7 mouse cellular contexts compared by ENCODE assay signal in genomic region chr9:101073987-101074331, GRCm38 (mm10). TPM values are rescaled to one million over a fixed set of nuclear protein-coding genes. Genes with fewer than 3 reads are reported as not detected.
A peak's percentile ranks its signal among the peaks of the same experiment; 100 is the strongest.
DNase-seq lines count a peak whose midpoint lies in the region; ATAC-seq and TF ChIP-seq lines count a peak whose summit lies in the region.

Gene Msl2 (plus strand): TSS chr9:101074101.

- peak within 1 kb of the TSS; percentile 60 for H3K27ac ChIP-seq in ES-Bruce4 (ENCODE audit: insufficient read depth, low read length)
- peak within 1 kb of the TSS; percentile 96 for H3K27ac ChIP-seq in forebrain, embryonic 11.5 days (ENCODE audit: low read depth, low read length)
- peak within 1 kb of the TSS; percentile 100 for H3K27ac ChIP-seq in limb, embryonic 14.5 days (replicated peaks; ENCODE audit: low read depth, low read length)
- peak within 1 kb of the TSS; percentile 100 for H3K27ac ChIP-seq in stomach, embryonic 14.5 days (ENCODE audit: low read length)

- peak within 1 kb of the TSS; percentile 96 for H3ac ChIP-seq in C2C12 (ENCODE audit: control insufficient read depth, insufficient read length, low read depth)

- no peaks in the 10 kb centered on the region for H3K4me1 ChIP-seq in ES-Bruce4 (ENCODE audit: control insufficient read depth, insufficient read depth, low read length)
- H3K4me1 ChIP-seq in forebrain, embryonic 11.5 days (replicated peaks; ENCODE audit: control insufficient read depth, insufficient read depth, low read length), result peaks cover 4% of the 10 kb centered on the region; the same call in 1 of the 2 replicates
- H3K4me1 ChIP-seq in limb, embryonic 14.5 days (ENCODE audit: control insufficient read depth, insufficient read depth, low read length), result peaks cover 18% of the 10 kb centered on the region
- peaks cover 12% of the 10 kb centered on the region for H3K4me1 ChIP-seq in stomach, embryonic 14.5 days (ENCODE audit: control insufficient read depth, insufficient read depth, low read length)

- TF ChIP-seq POLR2A in ES-Bruce4 (IDR thresholded peaks at IDR 0.05; ENCODE audit: insufficient read depth, low read length), result peak; percentile 27
- peak; percentile 65; the same call in 1 of the 2 replicates for TF ChIP-seq POLR2A in limb, embryonic 14.5 days (IDR thresholded peaks at IDR 0.05; ENCODE audit: borderline replicate concordance, extremely low read depth, insufficient read depth, insufficient read length)

- DNase-seq in forebrain, embryonic 11.5 days (ENCODE audit: low spot score), result no peak
- DNase-seq in limb, embryonic 14.5 days (ENCODE audit: low spot score), result no peak
- DNase-seq in ovary, postnatal 36 days (ENCODE audit: low spot score), result no peak

- ATAC-seq in forebrain, embryonic 11.5 days (replicated peaks; ENCODE audit: low FRiP score), result peak; percentile 81
- no peak; a peak in 1 of 4 replicates for ATAC-seq in hematopoietic stem cell, adult 5-6 weeks (replicated peaks in 1 of 2; ENCODE audit: insufficient read depth in 1 of 2, low FRiP score in 2 of 2, low TSS enrichment in 1 of 2, low read depth in 1 of 2, poor library complexity in 2 of 2, severe bottlenecking in 2 of 2)
- ATAC-seq in limb, embryonic 14.5 days (ENCODE audit: low FRiP score, low read depth), result no peak; the same call in 1 of the 2 replicates
- peak; percentile 62; the same call in 1 of the 2 replicates for ATAC-seq in stomach, embryonic 14.5 days (ENCODE audit: insufficient number of reproducible peaks, insufficient read depth, low FRiP score, low read depth)

- peak within 1 kb of the TSS; percentile 77 for H3K4me2 ChIP-seq in forebrain, embryonic 11.5 days (ENCODE audit: low read depth, low read length, severe bottlenecking)
- H3K4me2 ChIP-seq in limb, embryonic 14.5 days (replicated peaks; ENCODE audit: low read depth, low read length, severe bottlenecking), result peak within 1 kb of the TSS; percentile 90
- peak within 1 kb of the TSS; percentile 88 for H3K4me2 ChIP-seq in stomach, embryonic 14.5 days (replicated peaks; ENCODE audit: low read depth, low read length)

- H3K9me3 ChIP-seq in ES-Bruce4 (replicated peaks; ENCODE audit: control insufficient read depth, insufficient read depth, low read length, poor library complexity, severe bottlenecking), result no peaks in the 10 kb centered on the region
- no peaks in the 10 kb centered on the region for H3K9me3 ChIP-seq in forebrain, embryonic 11.5 days (ENCODE audit: control insufficient read depth, low read length)
- no peaks in the 10 kb centered on the region for H3K9me3 ChIP-seq in limb, embryonic 14.5 days (ENCODE audit: control insufficient read depth, low read length)
- no peaks in the 10 kb centered on the region for H3K9me3 ChIP-seq in stomach, embryonic 14.5 days (ENCODE audit: control insufficient read depth, low read depth, low read length)

- no peak for TF ChIP-seq CTCF in C2C12 (IDR thresholded peaks at IDR 0.05; ENCODE audit: control insufficient read depth, insufficient read depth, insufficient read length)
- TF ChIP-seq CTCF in ES-Bruce4 (IDR thresholded peaks at IDR 0.05; ENCODE audit: low read depth, low read length), result no peak

- peaks cover 16% of the 10 kb centered on the region for H3K36me3 ChIP-seq in C2C12 (ENCODE audit: control insufficient read depth, insufficient read depth)
- H3K36me3 ChIP-seq in ES-Bruce4 (ENCODE audit: control insufficient read depth, insufficient read depth, low read length, poor library complexity, severe bottlenecking), result peaks cover 2% of the 10 kb centered on the region; the same call in 1 of the 2 replicates
- no peaks in the 10 kb centered on the region for H3K36me3 ChIP-seq in forebrain, embryonic 11.5 days (ENCODE audit: control insufficient read depth, insufficient read depth, low read length)
- H3K36me3 ChIP-seq in limb, embryonic 14.5 days (ENCODE audit: control insufficient read depth, insufficient read depth, low read length), result no peaks in the 10 kb centered on the region
- H3K36me3 ChIP-seq in stomach, embryonic 14.5 days (ENCODE audit: control insufficient read depth, insufficient read depth, low read length), result no peaks in the 10 kb centered on the region

- WGBS in forebrain, embryonic 11.5 days, result under 1% methylated on average over 37 of the region's 43 CpGs
- WGBS in limb, embryonic 14.5 days, result 2% methylated on average over 10 of the region's 43 CpGs
- WGBS in stomach, embryonic 14.5 days, result 0% methylated on average over 30 of the region's 43 CpGs

- H3K4me3 ChIP-seq in C2C12 (ENCODE audit: insufficient read depth, poor library complexity, severe bottlenecking) (peak within 1 kb of the TSS; percentile 78), ES-Bruce4 (ENCODE audit: low read depth, low read length) (peak within 1 kb of the TSS; percentile 87)
- H3K4me3 ChIP-seq in forebrain, embryonic 11.5 days (ENCODE audit: low read depth, low read length), result peak within 1 kb of the TSS; percentile 97
- peak within 1 kb of the TSS; percentile 97 for H3K4me3 ChIP-seq in limb, embryonic 14.5 days (replicated peaks; ENCODE audit: low read length)
- peak within 1 kb of the TSS; percentile 75 for H3K4me3 ChIP-seq in stomach, embryonic 14.5 days (ENCODE audit: low read depth, low read length)

- TF ChIP-seq EP300 in ES-Bruce4 (IDR thresholded peaks at IDR 0.05; ENCODE audit: insufficient read depth, low read depth, low read length), result no peak

- peak within 1 kb of the TSS; percentile 96 for H3K9ac ChIP-seq in ES-Bruce4 (ENCODE audit: low read depth, poor library complexity, severe bottlenecking)
- H3K9ac ChIP-seq in forebrain, embryonic 11.5 days (ENCODE audit: low read length), result peak within 1 kb of the TSS; percentile 96
- H3K9ac ChIP-seq in limb, embryonic 14.5 days (ENCODE audit: low read depth, low read length, severe bottlenecking), result peak within 1 kb of the TSS; percentile 99
- H3K9ac ChIP-seq in stomach, embryonic 14.5 days (replicated peaks; ENCODE audit: low read depth, low read length), result peak within 1 kb of the TSS; percentile 96

- H3K79me3 ChIP-seq in C2C12 (ENCODE audit: low read depth), result peaks cover 44% of the 10 kb centered on the region

- peaks cover 46% of the 10 kb centered on the region for H3K79me2 ChIP-seq in C2C12 (ENCODE audit: control insufficient read depth, insufficient read depth)

- H3K27me3 ChIP-seq in C2C12 (ENCODE audit: control insufficient read depth, insufficient read depth, insufficient read length) (no peaks in the 10 kb centered on the region), ES-Bruce4 (ENCODE audit: control insufficient read depth, insufficient read depth, low read length, poor library complexity, severe bottlenecking) (no peaks in the 10 kb centered on the region)
- no peaks in the 10 kb centered on the region for H3K27me3 ChIP-seq in forebrain, embryonic 11.5 days (ENCODE audit: control insufficient read depth, insufficient read depth, low read length)
- no peaks in the 10 kb centered on the region for H3K27me3 ChIP-seq in limb, embryonic 14.5 days (ENCODE audit: control insufficient read depth, insufficient read depth, low read length)
- no peaks in the 10 kb centered on the region for H3K27me3 ChIP-seq in stomach, embryonic 14.5 days (ENCODE audit: control insufficient read depth, insufficient read depth, low read length)

TF ChIP-seq in C2C12, 6 proteins besides CTCF, POLR2A, EP300 and RAD21:
- TF ChIP-seq CEBPB (IDR thresholded peaks at IDR 0.05; ENCODE audit: low read depth), result no peak
- no peak for TF ChIP-seq MYOD1 (IDR thresholded peaks at IDR 0.05; ENCODE audit: control insufficient read depth, insufficient read length, low read depth)
- TF ChIP-seq MAX (IDR thresholded peaks at IDR 0.05), result no peak
- TF ChIP-seq FOSL1 (IDR thresholded peaks at IDR 0.05; ENCODE audit: insufficient read depth, low read length, poor library complexity, severe bottlenecking), result no peak
- no peak for TF ChIP-seq MYOG (IDR thresholded peaks at IDR 0.05; ENCODE audit: control insufficient read depth, extremely low read depth, insufficient read length)
- no peak for TF ChIP-seq USF1 (IDR thresholded peaks at IDR 0.05; ENCODE audit: low read depth)

RNA-seq across cellular contexts. Expression of gene Msl2, which starts in this region (rescaled TPM):
- polyA plus RNA-seq in C2C12 (2012; fragmentation: generic; extraction: Trizol) (7.6 TPM), ES-Bruce4 (2011; ENCODE audit: insufficient read depth, insufficient read length, low read depth, missing spikeins) (42.4 and 46.1 TPM in 2 replicates)
- 5.6 and 6.2 TPM in 2 replicates for polyA plus RNA-seq in forebrain, embryonic 11.5 days (2014; fragmentation: Nextera tagmentation; extraction: Ambion mirVana)
- 56.6 and 63.2 TPM in 2 replicates for total RNA-seq in hematopoietic stem cell, adult 5-6 weeks (2017)
- 22.4 and 26.9 TPM in 2 replicates for polyA plus RNA-seq in limb, embryonic 14.5 days (2012; rRNA removed)
- 6.9 and 7.0 TPM in 2 replicates for polyA plus RNA-seq in limb, embryonic 14.5 days (2014; fragmentation: Nextera tagmentation; extraction: Ambion mirVana)
- 7.8 and 9.9 TPM in 2 replicates for polyA plus RNA-seq in stomach, embryonic 14.5 days (2014; fragmentation: Nextera tagmentation; extraction: Ambion mirVana)

Comparison
In these comparisons a context has a peak if more than half of its experiments do, and no peak if none do; other contexts are left out.
1. ATAC-seq: peak in forebrain, embryonic 11.5 days (single experiment) and stomach, embryonic 14.5 days (single experiment); none in hematopoietic stem cell, adult 5-6 weeks (0 of 2) and limb, embryonic 14.5 days (single experiment).
2. Peak in every context shown above with its lines, with median percentiles within 50 percentile points of each other: H3K4me3 ChIP-seq, H3K27ac ChIP-seq, H3K9ac ChIP-seq and H3K4me2 ChIP-seq.